Mouse (Mus musculus) liver, postnatal 0 days (tissue): ENCODE measurements around the gene Ugt1a7c.

ENCODE experiments used
- CTCF ChIP-seq: sonication (generic); IDR thresholded peaks from 2 replicates; pipeline ENCODE4 v1.5.1; 2016; ENCODE audit warnings: antibody characterized with exemption, low read depth
- EP300 ChIP-seq: IDR thresholded peaks from 2 replicates; pipeline ENCODE4 v1.6.1; 2016; ENCODE audit warnings: antibody characterized with exemption, low read depth, mild to moderate bottlenecking

GRCm38 (mm10) chr1:88229986-88230385 is 135.1 kb downstream of the Ugt1a7c start:
- TF ChIP-seq CTCF: no peak
- TF ChIP-seq EP300: no peak
